Mouse (Mus musculus): ENCODE measurements at regions not wholly inside any gene's neighbourhood (a gene's known extent, or its start where the extent isn't known, plus 50 kb on each side); places are given as distances from the start of the nearest gene placed in this dataset.

- TF ChIP-seq CTCF (IDR thresholded peaks at IDR 0.05; ENCODE audit: low read depth) (no peak), EP300 (IDR thresholded peaks at IDR 0.05; ENCODE audit: low read depth) (no peak)
Observed at GRCm38 (mm10) chr9:13937301-13937700, 109.8 kb downstream of the Fam76b start.
